ENCODE assay signal across 8 mouse cellular contexts in genomic region chr3:55112710-55113415, GRCm38 (mm10). TPM values are rescaled to one million over a fixed set of nuclear protein-coding genes. Genes with fewer than 3 reads are reported as not detected.
DNase-seq lines count a peak whose midpoint lies in the region; ATAC-seq and TF ChIP-seq lines count a peak whose summit lies in the region.

No protein-coding gene starts in this region.

- H3K4me3 ChIP-seq in MEL (ENCODE audit: control insufficient read depth in 1 of 2, insufficient read depth in 1 of 2, low read depth in 2 of 2, low read length in 2 of 2), result peak overlapping the region; percentile 82 to 96
- H3K4me3 ChIP-seq in forebrain, embryonic 16.5 days (replicated peaks; ENCODE audit: low read length), result peak overlapping the region; percentile 65
- H3K4me3 ChIP-seq in limb, embryonic 14.5 days (replicated peaks; ENCODE audit: low read length), result peak overlapping the region; percentile 76

- ATAC-seq in forebrain, embryonic 16.5 days, result peak; percentile 9
- no peak; the same call in 1 of the 2 replicates for ATAC-seq in limb, embryonic 14.5 days (ENCODE audit: low FRiP score, low read depth)

- TF ChIP-seq CTCF in MEL (IDR thresholded peaks at IDR 0.05 in 2 of 3, conservative IDR thresholded peaks at IDR 0.05 in 1 of 3; ENCODE audit: control insufficient read depth in 1 of 3, insufficient read depth in 1 of 3, low read depth in 2 of 3, low read length in 3 of 3, poor library complexity in 1 of 3, severe bottlenecking in 1 of 3), result no peak

- H3K36me3 ChIP-seq in MEL (ENCODE audit: control insufficient read depth in 1 of 2, insufficient read depth in 2 of 2, low read length in 2 of 2), result peaks cover 3 to 9% of the 10 kb centered on the region in 2 experiments; a peak in 3 of 4 replicates
- H3K36me3 ChIP-seq in forebrain, embryonic 16.5 days (ENCODE audit: control insufficient read depth, insufficient read depth), result peaks cover 10% of the 10 kb centered on the region
- peaks cover 10% of the 10 kb centered on the region for H3K36me3 ChIP-seq in limb, embryonic 14.5 days (ENCODE audit: control insufficient read depth, insufficient read depth, low read length)

- no peak for TF ChIP-seq POLR2A in MEL (IDR thresholded peaks at IDR 0.05; ENCODE audit: control insufficient read depth in 1 of 2, insufficient read depth in 1 of 2, low read depth in 1 of 2, low read length in 2 of 2, poor library complexity in 1 of 2)
- TF ChIP-seq POLR2A in limb, embryonic 14.5 days (IDR thresholded peaks at IDR 0.05; ENCODE audit: borderline replicate concordance, extremely low read depth, insufficient read depth, insufficient read length), result 0 out of 2 replicates have a peak, but pooled peaks have one; percentile 10

- no peaks in the 10 kb centered on the region for H3K9me3 ChIP-seq in MEL (replicated peaks; ENCODE audit: insufficient read depth, low read length)
- H3K9me3 ChIP-seq in forebrain, embryonic 16.5 days (ENCODE audit: control insufficient read depth, low read length), result no peaks in the 10 kb centered on the region
- no peaks in the 10 kb centered on the region for H3K9me3 ChIP-seq in limb, embryonic 14.5 days (ENCODE audit: control insufficient read depth, low read length)

- no peak for TF ChIP-seq EP300 in MEL (IDR thresholded peaks at IDR 0.05; ENCODE audit: low read depth in 1 of 2, low read length in 2 of 2)

- peaks cover 0 to 2% of the 10 kb centered on the region in 2 experiments; a peak in 2 of 4 replicates for H3K4me1 ChIP-seq in MEL (ENCODE audit: control insufficient read depth in 1 of 2, insufficient read depth in 2 of 2, low read length in 2 of 2)
- H3K4me1 ChIP-seq in forebrain, embryonic 16.5 days (replicated peaks; ENCODE audit: control insufficient read depth, insufficient read depth, low read length), result peaks cover 19% of the 10 kb centered on the region
- peaks cover 16% of the 10 kb centered on the region for H3K4me1 ChIP-seq in limb, embryonic 14.5 days (ENCODE audit: control insufficient read depth, insufficient read depth, low read length)

- peak; percentile 18 for DNase-seq in gastrocnemius, postnatal 25 days
- no peak for DNase-seq in gastrocnemius, postnatal 36 days
- DNase-seq in MEL (ENCODE audit: low read depth, low spot score), result peak; percentile 60
- peak; percentile 58 for DNase-seq in limb, embryonic 14.5 days (ENCODE audit: low spot score)
- DNase-seq in naive thymus-derived CD4-positive, alpha-beta T cell, adult 2 months (ENCODE audit: low read depth), result peak; percentile 34
- DNase-seq in right cerebral cortex, postnatal 25 days, result no peak
- no peak for DNase-seq in adrenal gland, postnatal 36 days

- H3K79me2 ChIP-seq in MEL (ENCODE audit: control insufficient read depth, insufficient read depth, low read length, poor library complexity), result peaks cover 20% of the 10 kb centered on the region

- peak overlapping the region; percentile 21; the same call in 1 of the 2 replicates for H3K27ac ChIP-seq in MEL (ENCODE audit: control insufficient read depth, low read depth, low read length)
- peak overlapping the region; percentile 77 for H3K27ac ChIP-seq in forebrain, embryonic 16.5 days (ENCODE audit: low read length)
- peak overlapping the region; percentile 97 for H3K27ac ChIP-seq in limb, embryonic 14.5 days (replicated peaks; ENCODE audit: low read depth, low read length)

- H3K9ac ChIP-seq in MEL (ENCODE audit: control insufficient read depth, low read depth, low read length, poor library complexity, severe bottlenecking), result peak overlapping the region; percentile 99
- peak overlapping the region; percentile 85 for H3K9ac ChIP-seq in forebrain, embryonic 16.5 days (replicated peaks; ENCODE audit: low read depth, low read length)
- peak overlapping the region; percentile 99 for H3K9ac ChIP-seq in limb, embryonic 14.5 days (ENCODE audit: low read depth, low read length, severe bottlenecking)

- intact Hi-C loops in gastrocnemius, postnatal 36 days (cut with DNase I), result loop anchor here (5.0 kb wide), 1 partner anchor 36 kb away; no protein-coding TSS in a partner anchor

- no peaks in the 10 kb centered on the region for H3K27me3 ChIP-seq in MEL (ENCODE audit: control insufficient read depth in 1 of 2, insufficient read depth in 2 of 2, low read length in 2 of 2)
- H3K27me3 ChIP-seq in forebrain, embryonic 16.5 days (replicated peaks; ENCODE audit: control insufficient read depth, insufficient read depth, low read length), result no peaks in the 10 kb centered on the region
- no peaks in the 10 kb centered on the region for H3K27me3 ChIP-seq in limb, embryonic 14.5 days (ENCODE audit: control insufficient read depth, insufficient read depth, low read length)

- TF ChIP-seq RAD21 in MEL (IDR thresholded peaks at IDR 0.05; ENCODE audit: low read depth, low read length), result no peak

- peak overlapping the region; percentile 57 for H3K4me2 ChIP-seq in forebrain, embryonic 16.5 days (ENCODE audit: low read length)
- peak overlapping the region; percentile 38 for H3K4me2 ChIP-seq in limb, embryonic 14.5 days (replicated peaks; ENCODE audit: low read depth, low read length, severe bottlenecking)

- 36% methylated on average over 16 of the region's 16 CpGs for WGBS in forebrain, embryonic 16.5 days
- WGBS in limb, embryonic 14.5 days, result 11% methylated on average over 16 of the region's 16 CpGs

TF ChIP-seq in MEL, 35 proteins besides CTCF, POLR2A, EP300 and RAD21:
- peak; percentile 84 for TF ChIP-seq USF1 (IDR thresholded peaks at IDR 0.05; ENCODE audit: low read depth, low read length)
- peak; percentile 65 for TF ChIP-seq SIN3A (IDR thresholded peaks at IDR 0.05; ENCODE audit: low read length)
- no peak for TF ChIP-seq CHD2 (IDR thresholded peaks at IDR 0.05; ENCODE audit: low read length)
- TF ChIP-seq MYC (IDR thresholded peaks at IDR 0.05; ENCODE audit: low read depth, low read length), result peak; percentile 78
- TF ChIP-seq MAX (IDR thresholded peaks at IDR 0.05; ENCODE audit: low read length), result peak; percentile 90
- no peak for TF ChIP-seq HCFC1 (IDR thresholded peaks at IDR 0.05; ENCODE audit: low read depth, low read length)
- peak; percentile 93 for TF ChIP-seq MXI1 (IDR thresholded peaks at IDR 0.05; ENCODE audit: low read depth, low read length)
- TF ChIP-seq USF2 (IDR thresholded peaks at IDR 0.05; ENCODE audit: borderline replicate concordance in 1 of 2, insufficient read depth in 1 of 2, low read depth in 1 of 2, low read length in 2 of 2), result 0 out of 4 replicates have a peak, but pooled peaks of 1 of the 2 experiments have one; percentile 43

RNA-seq across cellular contexts. Expression of gene Spg20, which starts 1.0 kb away (rescaled TPM):
- total RNA-seq in gastrocnemius, postnatal 25 days (2021), result 10 to 100 TPM; 24.8 to 28.6 TPM
- 10 to 100 TPM; 22.9 to 28.9 TPM for total RNA-seq in gastrocnemius, postnatal 36 days (2021)
- total RNA-seq in MEL (2012; rRNA removed), result 17.9 and 18.5 TPM in 2 replicates
- polyA plus RNA-seq in MEL (2012; ENCODE audit: insufficient read depth in 1 of 2, insufficient read length in 2 of 2, low read depth in 1 of 2, low replicate concordance in 2 of 2, missing spikeins in 1 of 2), result 10 to 100 TPM in 1 of 2 experiments, not detected in 1; 23.3 TPM
- polyA plus RNA-seq in forebrain, embryonic 16.5 days (2015; fragmentation: Nextera tagmentation; extraction: Ambion mirVana), result 19.5 and 22.6 TPM in 2 replicates
- polyA plus RNA-seq in limb, embryonic 14.5 days (2012; rRNA removed), result 52.3 and 53.2 TPM in 2 replicates
- 80.0 and 81.1 TPM in 2 replicates for polyA plus RNA-seq in limb, embryonic 14.5 days (2014; fragmentation: Nextera tagmentation; extraction: Ambion mirVana)
- 10 to 100 TPM; 40.6 to 59.0 TPM for total RNA-seq in adrenal gland, postnatal 36 days (2021)

RNA-seq across cellular contexts. Expression of gene Ccdc169, which starts 24.3 kb away (rescaled TPM):
- not detected for total RNA-seq in gastrocnemius, postnatal 25 days (2021)
- total RNA-seq in gastrocnemius, postnatal 36 days (2021), result under 1 TPM in 1 of 2 experiments, not detected in 1; 0.08 TPM
- 0.19 TPM in 1 of 2 replicates, not detected in the other for total RNA-seq in MEL (2012; rRNA removed)
- polyA plus RNA-seq in MEL (2012; ENCODE audit: insufficient read depth in 1 of 2, insufficient read length in 2 of 2, low read depth in 1 of 2, low replicate concordance in 2 of 2, missing spikeins in 1 of 2), result not detected
- polyA plus RNA-seq in forebrain, embryonic 16.5 days (2015; fragmentation: Nextera tagmentation; extraction: Ambion mirVana), result 0.19 and 0.30 TPM in 2 replicates
- polyA plus RNA-seq in limb, embryonic 14.5 days (2012; rRNA removed), result 0.10 and 0.11 TPM in 2 replicates
- polyA plus RNA-seq in limb, embryonic 14.5 days (2014; fragmentation: Nextera tagmentation; extraction: Ambion mirVana), result 0.07 and 0.25 TPM in 2 replicates
- total RNA-seq in adrenal gland, postnatal 36 days (2021), result under 1 TPM in 1 of 2 experiments, not detected in 1; 0.33 TPM

RNA-seq across cellular contexts. Expression of gene Ccna1, which starts 57.6 kb away (rescaled TPM):
- not detected for total RNA-seq in gastrocnemius, postnatal 25 days (2021)
- total RNA-seq in gastrocnemius, postnatal 36 days (2021), result not detected
- total RNA-seq in MEL (2012; rRNA removed), result not detected in 2 replicates
- polyA plus RNA-seq in MEL (2012; ENCODE audit: insufficient read depth in 1 of 2, insufficient read length in 2 of 2, low read depth in 1 of 2, low replicate concordance in 2 of 2, missing spikeins in 1 of 2), result not detected
- 2.1 and 2.3 TPM in 2 replicates for polyA plus RNA-seq in forebrain, embryonic 16.5 days (2015; fragmentation: Nextera tagmentation; extraction: Ambion mirVana)
- polyA plus RNA-seq in limb, embryonic 14.5 days (2012; rRNA removed), result 2.4 and 2.6 TPM in 2 replicates
- polyA plus RNA-seq in limb, embryonic 14.5 days (2014; fragmentation: Nextera tagmentation; extraction: Ambion mirVana), result 1.7 and 2.5 TPM in 2 replicates
- not detected for total RNA-seq in adrenal gland, postnatal 36 days (2021)

Comparison
In these comparisons a context has a peak if more than half of its experiments do, and no peak if none do; other contexts are left out.
1. DNase-seq: peak in gastrocnemius, postnatal 25 days (single experiment), MEL (single experiment), limb, embryonic 14.5 days (single experiment) and naive thymus-derived CD4-positive, alpha-beta T cell, adult 2 months (single experiment); none in gastrocnemius, postnatal 36 days (0 of 2), right cerebral cortex, postnatal 25 days (single experiment) and adrenal gland, postnatal 36 days (0 of 2).
2. H3K27ac ChIP-seq: peak in every context shown above with its lines; median percentile 97 in limb, embryonic 14.5 days; 77 in forebrain, embryonic 16.5 days; 21 in MEL.
3. Peak in every context shown above with its lines, with median percentiles within 50 percentile points of each other: H3K4me3 ChIP-seq and H3K9ac ChIP-seq.